9 mouse cellular contexts compared by ENCODE assay signal in the genomic region with DNA sequence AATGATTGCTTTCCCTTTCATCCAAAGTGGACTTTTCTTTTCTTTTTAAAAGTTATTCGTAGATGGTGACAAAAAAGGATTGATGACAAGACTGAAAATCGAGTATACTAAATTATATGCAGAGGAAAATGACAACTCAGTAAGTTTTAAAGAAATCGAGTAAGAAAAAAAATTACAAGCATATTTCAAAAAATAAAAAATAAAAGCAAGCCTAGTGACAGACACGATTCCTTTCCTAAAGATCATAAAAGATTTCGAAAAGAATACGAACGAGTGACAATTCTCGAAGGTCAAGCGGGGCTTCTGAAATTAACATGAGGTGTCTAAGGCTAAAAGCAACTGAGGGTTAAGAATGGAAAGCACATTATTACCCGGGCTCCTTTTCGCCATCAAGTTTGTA. TPM values are rescaled to one million over a fixed set of nuclear protein-coding genes. Genes with fewer than 3 reads are reported as not detected.
A peak's percentile ranks its signal among the peaks of the same experiment; 100 is the strongest.
DNase-seq lines count a peak whose midpoint lies in the region; ATAC-seq and TF ChIP-seq lines count a peak whose summit lies in the region.
"Had no signal": no experiment of that assay in that cellular context is flagged by ENCODE, and none has a peak within 500 bp of the region (broad histone marks: within the 10 kb centered on the region; RNA-seq: fewer than 3 reads in every experiment).

No protein-coding gene starts in this region.

- peak overlapping the region; percentile 91 for H3K4me2 ChIP-seq in liver, embryonic 11.5 days
- H3K4me2 ChIP-seq in stomach, postnatal 0 days (replicated peaks; ENCODE audit: low read depth) = peak overlapping the region; percentile 93

- TF ChIP-seq POLR2A in testis, adult 2 months (IDR thresholded peaks at IDR 0.05; ENCODE audit: control insufficient read depth, low read depth, low read length) = no peak

- peak overlapping the region; percentile 98 for H3K4me3 ChIP-seq in gastrocnemius, adult 2 months
- peak overlapping the region; percentile 99 for H3K4me3 ChIP-seq in testis, adult 2 months (ENCODE audit: control insufficient read depth, low read depth, low read length)
- H3K4me3 ChIP-seq in liver, embryonic 11.5 days (ENCODE audit: low read depth, low read length) = peak overlapping the region; percentile 93
- peak overlapping the region; percentile 92 for H3K4me3 ChIP-seq in stomach, postnatal 0 days (ENCODE audit: low read depth, low read length)

- WGBS in liver, embryonic 11.5 days = 1% methylated on average over 11 of the region's 11 CpGs
- WGBS in stomach, postnatal 0 days = 1% methylated on average over 11 of the region's 11 CpGs

- no peaks in the 10 kb centered on the region for H3K4me1 ChIP-seq in testis, adult 2 months (ENCODE audit: control insufficient read depth, insufficient read depth, low read length)
- H3K4me1 ChIP-seq in liver, embryonic 11.5 days (replicated peaks; ENCODE audit: control insufficient read depth, insufficient read depth, low read length) = peaks cover 9% of the 10 kb centered on the region
- 0 out of 2 replicates have a peak, but pooled peaks cover 2% of the 10 kb centered on the region for H3K4me1 ChIP-seq in stomach, postnatal 0 days (replicated peaks; ENCODE audit: control insufficient read depth, insufficient read depth)

- no peaks in the 10 kb centered on the region for H3K27me3 ChIP-seq in testis, adult 2 months (ENCODE audit: control insufficient read depth, insufficient read depth, low read length)
- H3K27me3 ChIP-seq in liver, embryonic 11.5 days (replicated peaks; ENCODE audit: control insufficient read depth, insufficient read depth, low read length) = no peaks in the 10 kb centered on the region
- H3K27me3 ChIP-seq in stomach, postnatal 0 days (ENCODE audit: control insufficient read depth, insufficient read depth, low read length) = no peaks in the 10 kb centered on the region

- H3K36me3 ChIP-seq in testis, adult 2 months (ENCODE audit: control insufficient read depth, insufficient read depth, low read length) = no peaks in the 10 kb centered on the region
- no peaks in the 10 kb centered on the region for H3K36me3 ChIP-seq in liver, embryonic 11.5 days (ENCODE audit: control insufficient read depth, insufficient read depth, low read length)
- H3K36me3 ChIP-seq in stomach, postnatal 0 days (ENCODE audit: control insufficient read depth, insufficient read depth, low read length) = no peaks in the 10 kb centered on the region

- peak overlapping the region; percentile 96 for H3K27ac ChIP-seq in gastrocnemius, adult 2 months
- peak overlapping the region; percentile 99 for H3K27ac ChIP-seq in testis, adult 2 months (ENCODE audit: control insufficient read depth, insufficient read depth, low read depth, low read length)
- peak overlapping the region; percentile 92 for H3K27ac ChIP-seq in liver, embryonic 11.5 days (ENCODE audit: low read depth, low read length)
- H3K27ac ChIP-seq in stomach, postnatal 0 days (replicated peaks) = peak overlapping the region; percentile 93

- ATAC-seq in liver, embryonic 11.5 days (replicated peaks; ENCODE audit: low FRiP score) = no peak
- no peak for ATAC-seq in stomach, postnatal 0 days (ENCODE audit: low FRiP score, low TSS enrichment)

- no peak for TF ChIP-seq CTCF in gastrocnemius, adult 2 months (IDR thresholded peaks at IDR 0.05)
- no peak for TF ChIP-seq CTCF in testis, adult 2 months (IDR thresholded peaks at IDR 0.05; ENCODE audit: control insufficient read depth, insufficient read depth, insufficient replicate concordance, low read depth, low read length)
- TF ChIP-seq CTCF in stomach, postnatal 0 days (IDR thresholded peaks at IDR 0.05; ENCODE audit: low read depth) = no peak

- intact Hi-C loops in gastrocnemius, adult 2 months (cut with DNase I) = loop anchor here (5.0 kb wide), 1 partner anchor 108 kb away; no protein-coding TSS in a partner anchor
- intact Hi-C loops in gastrocnemius, postnatal 14 days (cut with DNase I; ENCODE audit: low total_unique reads) = no loop called here

- no peaks in the 10 kb centered on the region for H3K9me3 ChIP-seq in liver, embryonic 11.5 days (ENCODE audit: control insufficient read depth, low read length)
- H3K9me3 ChIP-seq in stomach, postnatal 0 days (ENCODE audit: control insufficient read depth, low read length) = no peaks in the 10 kb centered on the region

- TF ChIP-seq EP300 in stomach, postnatal 0 days (optimal IDR thresholded peaks at IDR 0.05) = no peak

- H3K9ac ChIP-seq in liver, embryonic 11.5 days (ENCODE audit: low read depth, low read length) = peak overlapping the region; percentile 96
- peak overlapping the region; percentile 84 for H3K9ac ChIP-seq in stomach, postnatal 0 days (ENCODE audit: low read length)

- DNase-seq in gastrocnemius, adult 2 months = no peak
- no peak for DNase-seq in gastrocnemius, postnatal 14 days
- DNase-seq in testis, postnatal 10 days (ENCODE audit: low spot score) = no peak
- DNase-seq in liver, embryonic 11.5 days (ENCODE audit: low spot score) = no peak
- DNase-seq in stomach, postnatal 0 days (ENCODE audit: low spot score) = no peak
- DNase-seq in right cerebral cortex, postnatal 14 days = no peak
- DNase-seq in ovary, postnatal 10 days (ENCODE audit: low spot score) = no peak

RNA-seq across cellular contexts. Expression of a gene that starts 1.0 kb away (rescaled TPM):
- 10 to 100 TPM; 41.1 to 45.7 TPM for total RNA-seq in gastrocnemius, adult 2 months (2021)
- 10 to 100 TPM; 38.0 to 39.8 TPM for total RNA-seq in gastrocnemius, postnatal 14 days (2021)
- 392 and 429 TPM in 2 replicates for polyA plus RNA-seq in testis, adult 2 months (2012; rRNA removed)
- 220 and 242 TPM in 2 replicates for polyA plus RNA-seq in liver, embryonic 11.5 days (2014; fragmentation: Nextera tagmentation; extraction: Ambion mirVana)
- 57.8 and 59.4 TPM in 2 replicates for polyA plus RNA-seq in stomach, postnatal 0 days (2015; fragmentation: Nextera tagmentation; extraction: Ambion mirVana)

RNA-seq across cellular contexts. Expression of a gene that starts 17.4 kb away (rescaled TPM):
- 1 to 10 TPM; 6.2 to 7.1 TPM for total RNA-seq in gastrocnemius, adult 2 months (2021)
- 1 to 10 TPM; 7.1 TPM for total RNA-seq in gastrocnemius, postnatal 14 days (2021)
- 53.2 and 60.0 TPM in 2 replicates for polyA plus RNA-seq in testis, adult 2 months (2012; rRNA removed)
- polyA plus RNA-seq in liver, embryonic 11.5 days (2014; fragmentation: Nextera tagmentation; extraction: Ambion mirVana) = 4.7 and 6.2 TPM in 2 replicates
- 4.8 and 5.3 TPM in 2 replicates for polyA plus RNA-seq in stomach, postnatal 0 days (2015; fragmentation: Nextera tagmentation; extraction: Ambion mirVana)

RNA-seq across cellular contexts. Expression of a gene that starts 21.2 kb away (rescaled TPM):
- 10 to 100 TPM; 51.3 to 58.5 TPM for total RNA-seq in gastrocnemius, adult 2 months (2021)
- 10 to 100 TPM; 61.1 to 63.4 TPM for total RNA-seq in gastrocnemius, postnatal 14 days (2021)
- polyA plus RNA-seq in testis, adult 2 months (2012; rRNA removed) = 62.5 and 64.2 TPM in 2 replicates
- 95.6 and 98.1 TPM in 2 replicates for polyA plus RNA-seq in liver, embryonic 11.5 days (2014; fragmentation: Nextera tagmentation; extraction: Ambion mirVana)
- polyA plus RNA-seq in stomach, postnatal 0 days (2015; fragmentation: Nextera tagmentation; extraction: Ambion mirVana) = 95.3 and 95.9 TPM in 2 replicates

RNA-seq across cellular contexts. Expression of a gene that starts 21.6 kb away (rescaled TPM):
- not detected for total RNA-seq in gastrocnemius, adult 2 months (2021)
- total RNA-seq in gastrocnemius, postnatal 14 days (2021) = not detected
- 86.1 and 103 TPM in 2 replicates for polyA plus RNA-seq in testis, adult 2 months (2012; rRNA removed)
- 0.36 TPM in 1 of 2 replicates, not detected in the other for polyA plus RNA-seq in liver, embryonic 11.5 days (2014; fragmentation: Nextera tagmentation; extraction: Ambion mirVana)
- polyA plus RNA-seq in stomach, postnatal 0 days (2015; fragmentation: Nextera tagmentation; extraction: Ambion mirVana) = 0.38 and 1.0 TPM in 2 replicates
- total RNA-seq: layer of hippocampus, postnatal 36 days had no signal

RNA-seq across cellular contexts. Expression of a gene that starts 26.2 kb away (rescaled TPM):
- total RNA-seq in gastrocnemius, adult 2 months (2021) = 10 to 100 TPM; 39.5 to 53.9 TPM
- 10 to 100 TPM; 44.4 to 48.7 TPM for total RNA-seq in gastrocnemius, postnatal 14 days (2021)
- polyA plus RNA-seq in testis, adult 2 months (2012; rRNA removed) = 107 and 116 TPM in 2 replicates
- polyA plus RNA-seq in liver, embryonic 11.5 days (2014; fragmentation: Nextera tagmentation; extraction: Ambion mirVana) = 93.2 and 98.1 TPM in 2 replicates
- polyA plus RNA-seq in stomach, postnatal 0 days (2015; fragmentation: Nextera tagmentation; extraction: Ambion mirVana) = 44.2 and 47.7 TPM in 2 replicates
